In genomic region chr8:94482051-94482450, GRCm38 (mm10) we compare ENCODE assay signal across 17 mouse cellular contexts. TPM values are rescaled to one million over a fixed set of nuclear protein-coding genes. Genes with fewer than 3 reads are reported as not detected.
DNase-seq lines count a peak whose midpoint lies in the region; ATAC-seq and TF ChIP-seq lines count a peak whose summit lies in the region.
"Had no signal": no experiment of that assay in that cellular context is flagged by ENCODE, and none has a peak within 500 bp of the region (broad histone marks: within the 10 kb centered on the region; RNA-seq: fewer than 3 reads in every experiment).

No protein-coding gene starts in this region.

- no peaks in the 10 kb centered on the region for H3K27me3 ChIP-seq in lung, embryonic 14.5 days (ENCODE audit: insufficient read depth, low read length)
- H3K27me3 ChIP-seq in forebrain, embryonic 14.5 days (replicated peaks; ENCODE audit: control insufficient read depth, insufficient read depth, low read length) = no peaks in the 10 kb centered on the region
- H3K27me3 ChIP-seq: midbrain, embryonic 12.5 days had no signal

- no peak for ATAC-seq in lung, embryonic 14.5 days (ENCODE audit: insufficient read depth)
- no peak for ATAC-seq in forebrain, embryonic 14.5 days

- peak; percentile 38 for DNase-seq in lung, embryonic 14.5 days
- DNase-seq in lung, postnatal 25 days (ENCODE audit: low spot score) = no peak
- DNase-seq in NIH3T3 (ENCODE audit: low read depth) = peak; percentile 49
- DNase-seq in embryo, embryonic 11.5 days (ENCODE audit: low read depth, low spot score) = peak; percentile 30
- peak; percentile 48 for DNase-seq in mesoderm, embryonic 11.5 days (ENCODE audit: low read depth, low spot score)
- no peak for DNase-seq in forebrain, embryonic 14.5 days (ENCODE audit: low spot score)
- no peak for DNase-seq in layer of hippocampus, adult 8-10 months (ENCODE audit: low spot score in 2 of 2)
- DNase-seq in adrenal gland, postnatal 25 days = no peak
- DNase-seq: cerebellum, adult 11-12 months; kidney, adult 9 months; lung, postnatal 36 days had no signal

- H3K9ac ChIP-seq in lung, embryonic 14.5 days = no peak overlapping the region
- H3K9ac ChIP-seq in forebrain, embryonic 14.5 days (ENCODE audit: low read length) = no peak overlapping the region
- H3K9ac ChIP-seq: heart, embryonic 15.5 days; hindbrain, embryonic 15.5 days; limb, embryonic 12.5 days; midbrain, embryonic 12.5 days had no signal

- no peak overlapping the region for H3K4me2 ChIP-seq in lung, embryonic 14.5 days
- no peak overlapping the region for H3K4me2 ChIP-seq in forebrain, embryonic 14.5 days (ENCODE audit: low read length)
- H3K4me2 ChIP-seq: heart, embryonic 15.5 days; hindbrain, embryonic 15.5 days; limb, embryonic 12.5 days; midbrain, embryonic 12.5 days had no signal

- no peak overlapping the region for H3K27ac ChIP-seq in lung, embryonic 14.5 days (ENCODE audit: low read depth)
- H3K27ac ChIP-seq in forebrain, embryonic 14.5 days (ENCODE audit: low read depth, low read length) = no peak overlapping the region
- H3K27ac ChIP-seq: heart, embryonic 15.5 days; hindbrain, embryonic 15.5 days; left cerebral cortex, adult 2 months; limb, embryonic 12.5 days; midbrain, embryonic 12.5 days; stomach, postnatal 0 days had no signal

- no peak overlapping the region for H3K4me3 ChIP-seq in lung, embryonic 14.5 days (ENCODE audit: low read depth, low read length)
- H3K4me3 ChIP-seq in forebrain, embryonic 14.5 days (ENCODE audit: low read depth, low read length) = no peak overlapping the region
- H3K4me3 ChIP-seq: heart, embryonic 15.5 days; hindbrain, embryonic 15.5 days; left cerebral cortex, adult 2 months; limb, embryonic 12.5 days; midbrain, embryonic 12.5 days had no signal

- no peaks in the 10 kb centered on the region for H3K36me3 ChIP-seq in lung, embryonic 14.5 days (ENCODE audit: insufficient read depth)
- no peaks in the 10 kb centered on the region for H3K36me3 ChIP-seq in forebrain, embryonic 14.5 days (ENCODE audit: control insufficient read depth, insufficient read depth, low read length)
- H3K36me3 ChIP-seq: heart, embryonic 15.5 days; hindbrain, embryonic 15.5 days; limb, embryonic 12.5 days; midbrain, embryonic 12.5 days had no signal

- TF ChIP-seq CTCF in lung, embryonic 14.5 days (IDR thresholded peaks at IDR 0.05; ENCODE audit: low read depth) = no peak

- no peaks in the 10 kb centered on the region for H3K4me1 ChIP-seq in lung, embryonic 14.5 days (ENCODE audit: insufficient read depth)
- H3K4me1 ChIP-seq in forebrain, embryonic 14.5 days (ENCODE audit: control insufficient read depth, insufficient read depth, low read length) = no peaks in the 10 kb centered on the region
- H3K4me1 ChIP-seq: heart, embryonic 15.5 days; hindbrain, embryonic 15.5 days; limb, embryonic 12.5 days; midbrain, embryonic 12.5 days had no signal

- 5% methylated on average over 6 of the region's 6 CpGs for WGBS in lung, embryonic 14.5 days
- WGBS in forebrain, embryonic 14.5 days = 6% methylated on average over 6 of the region's 6 CpGs

- no peaks in the 10 kb centered on the region for H3K9me3 ChIP-seq in lung, embryonic 14.5 days (ENCODE audit: low read depth, low read length)
- no peaks in the 10 kb centered on the region for H3K9me3 ChIP-seq in forebrain, embryonic 14.5 days (replicated peaks; ENCODE audit: control insufficient read depth, low read length)
- H3K9me3 ChIP-seq: heart, embryonic 15.5 days; hindbrain, embryonic 15.5 days; limb, embryonic 12.5 days; midbrain, embryonic 12.5 days had no signal

RNA-seq across cellular contexts. Expression of gene Nlrc5, which starts 47.9 kb away (rescaled TPM):
- polyA plus RNA-seq in lung, embryonic 14.5 days (2014; fragmentation: Nextera tagmentation; extraction: Ambion mirVana) = 0.11 and 0.46 TPM in 2 replicates
- polyA plus RNA-seq in forebrain, embryonic 14.5 days (2014; fragmentation: Nextera tagmentation; extraction: Ambion mirVana) = 0.17 and 0.36 TPM in 2 replicates
- 1 to 10 TPM in 2 of 4 experiments, under 1 TPM in 2; 0.62 to 6.2 (median 2.1) TPM for total RNA-seq in layer of hippocampus, adult 8-10 months (2022)
- 2.9 and 3.8 TPM in 2 replicates for total RNA-seq in adrenal gland, postnatal 25 days (2021)

RNA-seq across cellular contexts. Expression of gene Cpne2, which starts 50.7 kb away (rescaled TPM):
- 12.1 and 12.4 TPM in 2 replicates for polyA plus RNA-seq in lung, embryonic 14.5 days (2014; fragmentation: Nextera tagmentation; extraction: Ambion mirVana)
- 18.0 and 26.0 TPM in 2 replicates for polyA plus RNA-seq in forebrain, embryonic 14.5 days (2014; fragmentation: Nextera tagmentation; extraction: Ambion mirVana)
- 10 to 100 TPM; 45.0 to 47.3 (median 46.7) TPM for total RNA-seq in layer of hippocampus, adult 8-10 months (2022)
- total RNA-seq in adrenal gland, postnatal 25 days (2021) = 19.4 and 23.2 TPM in 2 replicates

Comparison
In these comparisons a context has a peak if more than half of its experiments do, and no peak if none do; other contexts are left out.
1. DNase-seq: peak in lung, embryonic 14.5 days (single experiment), NIH3T3 (single experiment), embryo, embryonic 11.5 days (single experiment) and mesoderm, embryonic 11.5 days (single experiment); none in lung, postnatal 25 days (single experiment), forebrain, embryonic 14.5 days (single experiment), layer of hippocampus, adult 8-10 months (0 of 2) and adrenal gland, postnatal 25 days (single experiment).